Mouse (Mus musculus) hematopoietic stem cell, adult 5-6 weeks (primary cell): ENCODE results near the gene Olfr77. TPM values are rescaled to one million over a fixed set of nuclear protein-coding genes. Genes with fewer than 3 reads are reported as not detected.

Experiments
- ATAC-seq, 2 experiments: fragments of 125-278 bp in 1 of 2; replicated peaks in 1 of 2; 2 replicates each; pipeline ENCODE4 v1.8.0; 2016 to 2017; ENCODE audit warnings: inconsistent platforms in 2 of 2, mild to moderate bottlenecking in 2 of 2, moderate number of reproducible peaks in 2 of 2, low read depth in 1 of 2, moderate TSS enrichment in 1 of 2; ENCODE audit not compliant: low FRiP score in 2 of 2, poor library complexity in 2 of 2, severe bottlenecking in 2 of 2, insufficient read depth in 1 of 2, low TSS enrichment in 1 of 2
- total RNA-seq: library from RNA; stranded (forward); fragments of 172-1452, 232-1000 nt; gene quantifications from 2 replicates; pipeline ENCODE4 v1.2.3, GENCODE M21; 2017

Gene Olfr77
- total RNA-seq = 0.20 and 0.31 TPM in 2 replicates

DNA sequence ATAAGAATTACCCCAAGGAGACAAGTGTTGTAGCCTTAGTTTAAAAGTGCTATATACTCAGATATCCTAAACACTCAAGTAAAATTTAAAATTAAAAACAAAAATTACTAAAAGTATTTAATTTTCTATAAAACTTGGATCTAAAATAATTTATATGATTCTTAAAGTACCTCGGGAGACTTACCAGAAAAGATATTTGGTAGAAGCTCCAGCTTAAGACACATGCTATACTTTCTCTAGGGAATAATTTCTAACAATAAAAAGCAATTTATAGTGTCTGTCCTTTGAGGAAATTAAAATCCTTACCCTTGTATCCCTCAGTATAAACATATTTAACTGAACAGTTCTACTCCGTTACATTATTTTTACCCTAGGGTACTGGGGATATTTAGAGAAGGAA lies at the start of gene Olfr77:
Olfr77 (plus strand) TSS at position 301 of the 400 bp plus-strand sequence.
- no peak for ATAC-seq

- no peak for ATAC-seq
These were observed 28.8 kb upstream of the Olfr77 start, which contains the start of gene Olfr862 for GRCm38 (mm10) chr9:19887904-19888303. Gene Olfr862 (minus strand): TSS chr9:19888004.

DNA sequence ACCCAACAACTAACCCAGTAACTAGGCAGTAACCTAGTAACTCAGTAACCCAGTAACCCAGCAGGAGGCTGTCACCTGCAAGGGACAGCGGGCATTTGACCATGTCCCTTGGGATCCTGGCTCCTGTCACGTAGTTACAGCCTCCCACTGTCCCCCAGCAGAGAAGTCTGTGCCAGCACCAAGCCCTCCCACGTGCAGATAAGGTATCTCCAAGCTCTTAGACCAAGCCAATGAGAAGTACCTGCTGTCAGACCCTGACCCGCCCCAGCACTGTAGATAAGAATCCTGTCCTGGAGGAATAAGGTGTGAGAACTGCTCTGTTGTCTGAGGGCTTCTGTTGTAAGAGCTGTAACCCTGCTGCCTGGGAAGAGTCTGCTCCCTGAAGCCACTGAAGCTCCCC lies 5.5 kb upstream of the Olfr77 start:
- no peak for ATAC-seq

Other genes starting within 250 kb of the Olfr77 start
- gene Olfr857, start 207.4 kb upstream of the Olfr77 start, total RNA-seq = not detected in 2 replicates
- gene Olfr58, start 136.6 kb upstream of the Olfr77 start, total RNA-seq = not detected in 2 replicates
- not detected in 2 replicates for gene Olfr859, start 112.0 kb upstream of the Olfr77 start, total RNA-seq
- not detected in 2 replicates for gene Olfr860, start 67.1 kb upstream of the Olfr77 start, total RNA-seq
- gene Olfr862, start 28.9 kb upstream of the Olfr77 start, total RNA-seq = not detected in 2 replicates
- not detected in 2 replicates for gene Olfr866, start 111.2 kb downstream of the Olfr77 start, total RNA-seq
- not detected in 2 replicates for gene Olfr867, start 140.7 kb downstream of the Olfr77 start, total RNA-seq
- not detected in 2 replicates for gene Olfr868, start 181.8 kb downstream of the Olfr77 start, total RNA-seq
- gene Olfr869, start 212.1 kb downstream of the Olfr77 start, total RNA-seq = not detected in 2 replicates